Mouse (Mus musculus) T-helper 2 cell (primary cell): ENCODE results near the gene Lingo3.
"Not testable (repeated sequence)": the region's sequence is repeated elsewhere in the genome, so short reads cannot be mapped to it uniquely, and the experiment has no call there.

ENCODE experiments used
- in situ Hi-C: fragments of 300-600 bp; cut with MboI, MseI; formaldehyde crosslinking; loops from one replicate; pipeline ENCODE4 v1.15.1; 2025; ENCODE audit warnings: high pct_unique_total_duplicates

The Lingo3 gene

DNA sequence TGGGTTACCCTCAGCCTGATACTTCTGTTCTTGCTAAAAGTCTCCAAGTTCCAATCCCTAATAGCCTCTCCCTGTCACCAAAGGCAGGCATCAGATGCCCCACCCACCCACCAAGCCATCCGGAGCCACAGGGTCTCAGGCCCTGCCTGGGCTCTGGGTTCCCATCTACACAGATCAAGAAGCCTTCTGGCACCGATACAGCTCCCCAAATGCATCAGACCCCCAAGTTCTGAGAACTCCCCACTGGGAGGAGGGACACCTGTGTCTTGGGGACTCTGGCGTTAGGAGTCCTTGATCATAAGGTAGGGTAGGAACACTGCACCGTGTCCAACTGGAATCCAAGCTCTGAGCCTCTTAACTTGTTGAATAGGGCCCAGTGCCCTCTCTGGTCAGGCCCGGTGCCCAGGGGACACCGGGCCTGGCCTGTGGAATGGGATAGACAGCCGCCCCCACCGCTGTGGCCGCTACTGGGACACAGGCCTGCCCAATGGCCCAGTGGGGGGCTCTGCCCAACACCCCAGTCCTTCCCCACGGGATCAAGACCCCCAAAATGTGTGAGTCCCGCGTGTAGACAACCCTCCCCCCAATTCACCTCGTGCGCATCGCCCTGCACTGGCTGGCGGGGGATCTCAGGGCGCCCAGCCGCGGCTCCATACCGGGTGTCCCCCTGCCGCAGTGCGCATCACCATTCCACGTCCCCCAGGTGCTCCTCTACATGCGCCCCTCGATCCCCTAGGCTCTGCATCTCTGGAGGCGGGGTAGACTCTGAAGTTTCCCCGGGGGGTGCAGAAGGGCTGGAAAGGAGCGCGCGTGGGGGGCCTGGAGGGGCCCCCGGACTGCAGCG lies 530 bp downstream of the Lingo3 start:
- in situ Hi-C loops = no loop called here

DNA sequence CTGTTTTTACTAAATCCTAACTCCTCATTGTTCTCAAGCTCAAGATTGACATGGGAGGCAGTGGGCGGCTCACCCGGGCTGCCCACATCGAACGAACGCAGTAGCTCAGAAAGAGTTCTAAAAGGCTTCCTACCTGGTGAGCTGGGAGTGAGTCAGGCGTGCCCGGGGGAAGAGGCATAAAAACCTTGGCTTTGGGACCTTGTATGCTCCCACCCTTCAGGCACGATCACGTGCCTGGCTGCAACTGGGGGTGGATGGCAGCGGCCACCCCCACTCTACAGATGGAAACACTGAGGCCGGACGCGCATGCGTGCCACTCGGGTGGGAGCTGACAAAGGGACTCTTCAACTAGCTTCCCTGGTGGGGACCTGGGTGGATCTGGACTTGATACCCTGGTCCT lies 1.5 kb downstream of the Lingo3 start:
- in situ Hi-C loops = no loop called here

DNA sequence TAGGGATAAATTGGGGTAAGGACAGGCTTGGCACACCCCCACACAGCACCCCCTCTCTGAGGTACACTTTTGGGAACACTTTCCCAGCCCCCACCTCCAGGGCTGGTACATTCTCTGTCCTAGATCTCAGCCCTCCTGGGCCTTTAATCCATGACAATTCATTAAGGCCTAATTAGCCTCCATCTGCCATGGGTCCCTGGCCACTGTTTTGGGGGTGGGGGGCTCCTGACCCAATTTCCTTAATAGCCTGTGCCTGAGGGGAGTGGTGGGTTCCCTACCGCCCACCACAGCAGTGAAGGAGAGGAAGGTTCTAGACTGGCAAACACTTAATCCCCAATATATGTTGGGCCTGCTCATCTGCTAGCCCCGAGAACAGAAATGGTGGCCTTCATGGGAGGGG lies 2.2 kb downstream of the Lingo3 start:
- in situ Hi-C loops = no loop called here

DNA sequence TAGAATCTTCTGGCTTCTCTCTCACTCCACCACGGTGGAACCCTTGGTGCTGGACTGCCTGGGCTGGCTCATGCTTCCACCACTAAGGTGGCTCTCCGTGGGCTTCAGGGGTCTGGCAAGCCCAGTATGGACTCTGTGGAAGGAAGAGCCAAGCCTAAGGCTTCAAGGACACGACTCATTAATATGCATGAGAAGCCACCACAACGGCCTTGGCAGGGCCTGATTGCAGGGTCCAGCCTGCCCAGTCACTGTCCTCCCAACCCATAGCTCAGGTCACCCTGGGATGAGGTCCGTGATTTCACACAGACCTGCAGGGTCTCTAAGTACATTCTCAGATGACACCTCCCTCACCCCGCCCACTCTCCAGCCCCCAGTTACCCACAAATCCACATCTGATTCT lies 4.0 kb downstream of the Lingo3 start:
- in situ Hi-C loops = no loop called here

DNA sequence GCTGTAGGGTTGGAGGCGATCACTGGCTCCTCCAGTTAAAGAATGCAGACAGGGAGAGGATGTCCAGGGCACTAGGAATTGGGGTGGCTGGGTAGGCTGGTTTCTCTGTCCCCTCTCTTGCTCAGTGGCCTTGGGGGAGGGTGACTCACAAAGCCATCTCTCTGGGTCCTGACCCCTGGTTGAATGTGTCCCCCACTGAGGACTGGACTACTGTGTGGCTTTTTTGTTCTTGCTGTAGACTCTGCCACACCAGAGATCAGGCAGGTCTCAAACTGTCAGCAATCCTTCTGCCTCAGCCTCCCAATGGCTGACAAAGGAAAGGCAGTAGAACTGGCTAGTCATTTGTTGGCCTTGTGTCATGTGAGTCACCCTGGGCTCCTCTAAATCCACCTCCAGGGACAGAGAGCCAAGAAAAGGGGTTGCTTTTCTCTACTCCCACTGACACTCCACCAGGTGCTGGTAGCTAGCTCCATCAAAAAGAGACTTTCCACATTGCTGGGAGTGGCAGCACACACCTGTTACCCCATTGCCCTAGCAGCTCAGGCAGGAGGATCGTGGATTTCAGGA lies 5.4 kb downstream of the Lingo3 start:
- in situ Hi-C loops = no loop called here

DNA sequence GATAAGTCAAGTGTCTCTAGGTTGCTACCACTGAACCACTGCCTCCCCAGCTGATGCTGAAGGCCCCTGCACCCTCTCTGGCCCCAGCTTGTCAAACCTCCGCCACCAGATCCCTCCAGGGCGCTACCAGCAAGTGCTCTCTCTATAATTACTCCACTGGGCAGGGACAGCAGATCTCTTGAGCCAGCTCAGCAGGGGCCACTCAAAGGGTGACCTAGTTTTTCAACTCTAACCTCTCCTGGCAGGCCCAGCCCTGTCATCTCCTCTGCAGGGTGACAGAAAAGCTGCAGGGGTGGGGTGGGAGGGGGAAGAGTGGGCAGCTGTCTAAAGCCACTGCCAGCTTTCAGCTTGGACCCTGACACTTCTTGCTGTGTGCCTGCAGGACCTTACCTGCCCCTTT lies 6.0 kb downstream of the Lingo3 start:
- in situ Hi-C loops = no loop called here

DNA sequence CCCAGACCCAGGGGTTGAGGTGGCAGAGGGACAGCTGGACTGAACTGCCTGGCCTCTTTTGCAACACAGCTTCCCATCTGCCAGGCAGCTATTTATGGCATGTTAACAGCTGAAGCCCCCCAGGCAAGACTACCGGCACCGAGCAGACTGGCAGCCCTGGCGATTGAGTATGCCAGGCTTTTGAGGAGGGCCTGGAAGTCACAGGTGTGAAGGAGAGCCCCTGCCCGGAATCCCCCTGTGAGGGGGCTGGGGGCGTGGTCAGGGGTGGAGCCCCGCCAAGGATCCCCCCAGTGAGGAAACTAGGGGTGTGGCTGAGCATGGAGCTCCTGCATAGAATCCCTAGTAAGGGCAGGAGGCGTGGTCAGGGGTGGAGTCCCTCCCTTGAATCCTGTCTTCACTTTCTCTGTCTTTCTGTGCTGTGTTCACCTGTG lies 6.9 kb downstream of the Lingo3 start:
- in situ Hi-C loops = no loop called here

DNA sequence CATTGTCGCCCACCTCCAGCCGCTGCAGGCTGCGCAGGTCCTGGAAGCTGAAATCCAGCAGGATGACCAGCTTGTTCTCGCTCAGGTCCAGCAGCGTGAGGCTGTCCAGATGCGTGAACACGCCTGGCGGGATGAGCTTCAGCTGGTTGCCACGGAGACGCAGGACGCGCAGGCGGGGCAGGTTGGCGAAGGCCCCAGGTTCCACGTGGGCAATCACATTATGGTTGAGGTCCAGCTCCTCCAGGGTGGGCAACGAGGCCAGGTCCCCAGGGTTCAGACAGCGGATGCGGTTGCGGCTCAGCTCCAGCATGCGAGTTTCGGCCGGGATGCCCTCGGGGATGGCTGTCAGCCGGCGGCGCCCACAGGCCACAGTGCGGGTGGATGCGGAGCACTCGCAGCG lies 8.2 kb downstream of the Lingo3 start:
- in situ Hi-C loops = no loop called here

DNA sequence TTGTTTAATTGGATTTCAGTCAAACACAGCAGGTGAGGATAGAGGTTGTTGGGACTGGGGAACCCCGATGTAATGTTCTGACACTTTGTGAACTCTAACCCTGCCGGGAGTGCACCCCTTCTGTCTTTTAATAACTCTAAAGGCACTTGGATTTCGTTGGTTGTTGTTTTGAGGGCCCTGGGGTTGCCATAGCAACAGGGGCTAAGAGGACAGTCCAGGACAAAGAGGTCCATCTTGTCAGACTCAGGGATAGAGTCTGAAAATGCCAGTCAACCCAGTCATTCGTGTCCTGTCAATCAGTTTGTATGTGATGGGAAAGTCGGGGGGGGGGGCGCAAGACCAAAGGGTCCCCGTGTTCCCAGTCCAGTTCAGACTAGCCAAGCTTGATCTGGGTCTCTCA lies 11.0 kb downstream of the Lingo3 start:
- in situ Hi-C loops = no loop called here

DNA sequence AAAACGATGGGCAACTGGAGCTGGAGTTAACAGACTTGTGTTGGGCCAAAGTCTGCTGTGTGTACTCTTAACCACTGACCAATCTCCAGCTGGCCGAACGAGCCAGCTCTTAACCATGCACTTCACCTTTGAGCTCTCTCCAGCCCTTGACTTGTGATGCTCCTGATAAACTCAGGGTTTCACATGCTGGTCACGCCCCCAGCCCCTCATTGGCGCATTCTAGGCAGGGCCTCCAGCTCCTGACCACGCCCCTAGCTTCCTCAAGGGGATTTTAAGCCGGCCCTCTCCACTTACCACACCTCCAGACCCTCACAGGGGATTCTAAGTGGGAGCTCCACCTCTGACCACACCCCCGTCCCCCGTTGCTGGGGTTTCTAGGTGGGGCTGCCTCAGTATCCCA lies 12.7 kb downstream of the Lingo3 start:
- in situ Hi-C loops = no loop called here

DNA sequence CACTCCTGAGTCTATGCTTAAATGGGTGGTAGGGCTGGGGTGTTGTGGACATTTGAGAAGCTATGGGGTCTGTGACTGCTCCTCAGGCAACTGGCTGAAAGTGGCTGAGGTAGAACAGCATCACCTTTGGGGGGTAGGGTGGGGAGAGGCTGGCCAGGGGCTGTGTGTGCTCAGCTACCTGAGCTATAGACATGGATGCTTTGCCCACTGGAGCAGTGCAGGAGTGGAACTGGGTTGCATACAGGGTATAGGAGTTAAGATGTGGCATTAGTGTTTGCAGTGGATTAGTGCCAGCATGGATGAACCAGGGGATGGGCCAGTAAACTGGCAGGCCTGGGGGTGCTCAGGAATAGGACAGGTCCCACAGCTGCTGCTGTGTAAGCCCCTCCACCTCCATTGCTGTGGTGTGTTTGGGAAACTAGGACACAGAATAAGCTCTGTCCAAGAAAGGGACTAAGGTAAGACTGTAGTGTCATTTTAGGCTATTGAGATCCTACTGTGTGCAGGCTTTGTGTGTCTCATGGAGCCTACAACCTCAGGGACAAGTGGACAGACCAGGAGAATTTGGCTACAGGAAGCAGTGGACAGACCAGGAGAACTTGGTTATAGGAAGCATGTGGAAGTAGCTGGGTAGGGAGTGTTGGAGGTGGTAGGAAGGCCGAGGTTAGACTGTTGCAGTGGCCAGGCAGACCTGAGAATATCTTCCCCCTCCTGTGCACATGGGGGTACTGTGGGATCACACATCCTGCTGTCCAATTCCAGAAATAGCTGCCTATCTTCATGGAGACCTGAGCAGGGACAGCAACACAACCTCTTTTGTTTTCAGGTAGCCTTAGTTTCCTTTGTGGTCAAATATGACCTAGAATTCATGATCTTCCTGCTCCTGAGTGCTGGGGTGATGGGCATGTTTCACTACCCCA lies 14.2 kb downstream of the Lingo3 start:
- in situ Hi-C loops = no loop called here

DNA sequence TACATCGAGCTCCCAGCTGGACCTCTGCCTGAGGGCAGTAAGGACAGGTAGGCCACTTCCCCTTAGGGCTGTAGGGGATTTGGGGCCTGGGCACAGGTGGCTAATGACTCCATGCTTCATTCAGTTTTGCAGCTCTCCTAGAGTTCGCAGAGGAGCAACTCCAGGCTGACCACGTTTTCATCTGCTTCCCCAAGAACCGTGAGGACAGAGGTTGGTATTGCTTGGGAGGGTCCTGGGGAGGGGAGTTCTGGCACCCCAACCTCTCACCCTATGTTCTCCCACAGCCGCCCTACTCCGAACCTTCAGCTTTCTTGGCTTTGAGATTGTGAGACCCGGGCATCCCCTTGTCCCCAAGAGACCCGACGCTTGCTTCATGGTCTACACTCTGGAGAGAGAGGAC lies 15.3 kb downstream of the Lingo3 start:
- in situ Hi-C loops = not testable (repeated sequence)

DNA sequence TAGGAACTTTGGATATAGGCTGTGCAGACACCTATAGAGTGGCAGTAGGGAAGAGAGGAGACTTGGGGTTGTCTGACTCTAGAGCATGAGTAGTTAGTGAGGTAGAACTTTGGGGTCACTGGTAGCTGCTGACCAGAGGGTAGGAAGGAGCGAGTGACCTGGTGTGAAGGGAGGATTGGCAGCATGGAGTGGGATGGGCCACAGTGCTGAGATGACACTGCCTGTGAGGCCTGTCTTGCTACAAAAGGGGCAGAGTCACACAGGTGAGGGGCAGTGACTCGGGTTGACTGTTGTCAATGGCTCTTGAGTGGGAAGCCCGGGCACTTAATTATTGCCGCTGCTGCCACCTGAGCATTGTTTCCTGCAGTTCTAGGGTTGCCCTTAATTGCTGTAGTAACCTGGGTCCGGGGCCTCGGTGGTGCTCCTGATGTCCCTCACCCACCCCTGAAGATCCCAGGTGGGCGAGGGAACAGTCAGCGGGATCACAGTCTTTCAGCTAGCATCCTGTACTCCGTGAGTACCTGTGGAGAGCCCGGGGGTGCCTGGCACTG lies 15.9 kb downstream of the Lingo3 start:
- in situ Hi-C loops = no loop called here

DNA sequence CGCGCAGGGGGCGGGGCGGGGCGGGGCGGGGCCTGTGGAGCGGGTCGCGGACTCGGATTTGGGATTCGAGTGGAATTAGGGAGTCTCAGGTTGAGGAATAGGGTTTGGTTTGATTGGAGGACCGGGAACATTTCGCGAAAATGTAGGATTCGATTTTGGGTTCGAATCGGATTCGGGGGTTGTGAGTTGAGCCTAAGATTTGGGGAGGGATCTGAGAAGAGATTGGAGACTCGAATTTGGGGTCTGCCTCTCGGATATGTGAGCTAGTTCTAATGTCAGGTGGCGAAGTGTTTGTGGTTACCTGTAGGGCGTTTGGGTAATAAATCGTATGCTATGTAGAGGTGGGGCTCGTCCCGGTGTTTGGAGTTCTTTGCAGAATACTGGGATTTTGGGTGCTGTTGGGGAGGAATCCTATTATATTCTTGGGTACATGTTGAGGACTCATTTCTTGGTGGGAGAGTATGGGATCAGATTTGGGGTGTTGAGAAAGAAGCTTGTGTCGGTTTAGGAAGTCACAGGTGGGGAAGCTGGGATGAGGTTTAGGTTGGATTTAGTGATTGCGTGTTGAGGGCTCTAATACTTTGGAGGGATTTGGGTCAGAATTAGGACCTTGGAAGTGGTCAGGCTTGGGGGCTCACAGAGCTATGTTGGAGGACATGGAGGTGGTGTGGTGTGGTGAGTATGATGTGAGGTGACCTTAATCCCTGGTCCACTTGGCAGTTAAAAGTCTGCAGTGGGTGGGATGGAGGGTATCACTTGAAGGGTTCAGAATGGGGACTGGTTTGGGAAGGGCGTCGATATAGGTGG lies 16.6 kb downstream of the Lingo3 start:
- in situ Hi-C loops = no loop called here

DNA sequence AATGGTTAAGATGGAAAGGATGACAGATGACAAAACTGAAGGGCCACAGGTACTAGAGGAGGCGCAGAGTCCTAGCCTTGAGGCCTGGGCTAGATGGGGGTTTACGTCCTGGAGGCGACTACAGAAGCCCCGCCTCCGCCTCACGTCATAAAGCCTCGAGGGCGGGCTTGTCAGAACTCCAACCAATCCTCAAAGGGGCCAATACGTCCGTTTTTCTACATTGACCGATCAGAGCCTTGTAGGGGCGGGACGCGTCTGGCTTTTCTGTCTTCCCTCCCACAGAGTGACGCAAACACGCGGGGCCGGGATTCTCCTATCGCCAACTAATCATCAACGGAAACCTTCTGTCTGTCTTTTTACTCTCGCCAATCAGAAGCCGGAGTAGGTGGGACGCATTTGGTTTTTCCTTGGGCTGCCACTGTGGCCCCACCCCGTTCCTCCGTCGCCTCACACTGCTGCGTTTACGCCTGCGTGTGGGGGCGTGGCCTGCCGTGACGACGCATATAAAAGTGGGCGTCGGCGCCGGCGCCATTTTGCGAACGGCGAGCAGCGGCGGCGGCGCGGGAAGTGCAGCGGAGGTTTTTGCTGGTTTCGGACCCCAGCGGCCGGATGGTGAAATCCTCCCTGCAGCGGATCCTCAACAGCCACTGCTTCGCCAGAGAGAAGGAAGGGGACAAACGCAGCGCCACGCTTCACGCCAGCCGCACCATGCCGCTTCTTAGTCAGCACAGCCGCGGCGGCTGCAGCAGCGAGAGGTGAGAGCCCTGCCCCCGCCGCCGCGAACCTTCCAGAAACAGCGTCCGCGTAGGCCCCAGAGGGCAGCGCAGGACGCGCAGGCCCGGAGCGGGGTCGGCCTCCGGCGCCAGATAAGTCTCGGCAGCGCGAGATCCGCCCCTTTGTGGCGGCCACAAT lies 17.4 kb downstream of the Lingo3 start, which contains the start of gene Oaz1:
Oaz1 (plus strand) TSS at position 506 of the 912 bp plus-strand sequence.
- in situ Hi-C loops = no loop called here

DNA sequence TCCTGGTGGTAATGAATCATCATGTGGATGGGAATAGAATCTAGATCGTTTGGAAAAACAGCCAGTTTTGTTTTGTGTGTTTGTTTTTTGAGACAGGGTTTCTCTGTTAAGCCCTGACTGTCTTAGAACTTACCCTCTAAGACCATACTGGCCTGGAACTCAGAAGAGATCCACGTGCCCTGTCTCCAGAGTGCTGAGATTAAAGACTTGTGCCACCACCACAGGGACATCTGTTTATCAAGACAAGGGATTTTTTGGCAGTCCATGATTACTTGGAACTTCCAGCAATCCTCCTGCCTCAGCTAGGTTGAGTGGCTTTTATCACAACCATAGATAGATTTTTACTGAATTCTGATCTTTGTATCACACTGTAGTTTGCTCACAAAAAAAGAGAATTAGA lies 19.0 kb downstream of the Lingo3 start:
- in situ Hi-C loops = loop anchor here (5.0 kb wide), 1 partner anchor 52 kb away; no protein-coding TSS in a partner anchor

DNA sequence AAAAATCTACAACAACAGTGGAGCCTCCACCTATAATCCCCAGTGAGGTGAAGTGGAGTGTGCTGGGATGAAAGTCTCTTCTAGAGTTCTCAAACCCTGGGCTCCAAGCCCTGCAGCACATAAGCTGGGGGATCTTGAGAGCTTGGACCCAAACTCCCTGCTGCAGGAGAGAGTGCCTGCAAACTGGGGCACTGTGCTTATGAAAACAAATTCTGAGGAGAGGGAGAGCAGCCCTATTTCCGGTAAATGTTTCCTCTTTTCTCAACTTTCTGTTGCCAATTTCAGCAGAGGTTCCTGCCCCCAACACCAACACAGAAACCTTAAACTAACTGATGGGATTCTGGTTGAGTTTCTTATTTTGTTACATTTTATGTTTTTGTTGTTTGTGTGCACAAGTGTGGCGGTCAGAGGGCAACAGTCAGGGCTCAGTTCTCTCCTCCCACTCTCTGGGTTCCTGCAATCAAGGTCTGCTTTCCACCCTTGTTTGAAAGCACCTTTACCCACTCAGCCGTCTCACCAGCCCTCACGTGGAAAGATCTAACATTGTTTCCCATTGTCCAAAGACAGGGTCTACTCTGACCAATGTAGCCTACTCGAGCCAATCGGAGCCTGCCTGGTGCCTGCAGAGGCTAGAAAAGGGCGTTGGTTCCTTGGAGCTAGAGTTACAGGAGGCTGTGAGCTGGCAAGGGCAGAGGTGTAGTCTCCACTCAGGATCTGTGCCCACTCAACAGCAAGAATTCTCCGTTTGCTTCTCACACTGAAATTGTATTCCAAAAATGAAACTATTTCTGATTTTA lies 19.8 kb downstream of the Lingo3 start:
- in situ Hi-C loops = loop anchor here (5.0 kb wide), 1 partner anchor 53 kb away; no protein-coding TSS in a partner anchor

DNA sequence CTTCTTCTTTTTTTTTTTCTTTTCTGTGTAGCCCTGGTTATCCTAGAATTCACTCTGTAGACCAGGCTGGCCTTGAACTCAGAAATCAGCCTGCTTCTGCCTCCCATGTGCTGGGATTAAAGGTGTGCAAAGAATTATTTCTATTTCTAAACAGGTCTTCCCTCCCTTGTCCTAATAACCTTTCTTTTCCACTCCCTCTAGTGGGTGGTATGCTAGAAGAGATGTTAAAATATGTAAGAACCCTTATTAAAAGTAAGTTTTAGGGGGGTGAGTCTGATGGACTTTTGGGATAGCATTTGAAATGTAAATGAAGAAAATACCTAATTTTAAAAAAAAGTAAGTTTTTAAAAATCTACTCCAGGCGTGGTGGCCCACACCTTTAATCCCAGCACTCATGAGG lies 20.5 kb downstream of the Lingo3 start:
- in situ Hi-C loops = loop anchor here (5.0 kb wide), 1 partner anchor 54 kb away; no protein-coding TSS in a partner anchor

DNA sequence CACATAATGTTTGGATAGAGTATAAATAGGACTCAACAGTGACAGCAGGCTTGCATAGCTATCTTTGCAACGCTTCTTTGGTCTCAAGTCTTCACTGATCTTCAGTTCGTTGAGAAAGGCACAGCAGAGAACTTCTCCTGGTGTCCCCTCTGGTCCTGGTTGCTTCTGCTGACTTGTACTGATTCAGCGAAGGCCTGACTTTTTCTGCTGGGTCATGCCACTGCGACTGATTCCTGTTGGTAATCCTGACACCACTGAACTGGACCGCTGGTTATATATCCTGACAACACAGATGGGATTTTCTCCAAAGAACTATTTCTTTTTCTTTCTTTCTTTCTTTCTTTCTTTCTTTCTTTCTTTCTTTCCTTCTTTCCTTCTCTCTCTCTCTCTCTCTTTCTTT lies 21.3 kb downstream of the Lingo3 start:
- in situ Hi-C loops = loop anchor here (5.0 kb wide), 1 partner anchor 55 kb away; no protein-coding TSS in a partner anchor
